Mouse (Mus musculus) T-helper 17 cell (primary cell): ENCODE measurements at regions not wholly inside any gene's neighbourhood (a gene's known extent, or its start where the extent isn't known, plus 50 kb on each side); places are given as distances from the start of the nearest gene placed in this dataset.

Experiments
- in situ Hi-C, 2 experiments: fragments of 300-600 bp; cut with MboI, MseI; formaldehyde crosslinking; loops; 1 replicate in 1 of 2; 2 replicates in 1 of 2; pipeline ENCODE4 v1.15.1; 2025; ENCODE audit warnings: high pct_unique_total_duplicates in 2 of 2

DNA sequence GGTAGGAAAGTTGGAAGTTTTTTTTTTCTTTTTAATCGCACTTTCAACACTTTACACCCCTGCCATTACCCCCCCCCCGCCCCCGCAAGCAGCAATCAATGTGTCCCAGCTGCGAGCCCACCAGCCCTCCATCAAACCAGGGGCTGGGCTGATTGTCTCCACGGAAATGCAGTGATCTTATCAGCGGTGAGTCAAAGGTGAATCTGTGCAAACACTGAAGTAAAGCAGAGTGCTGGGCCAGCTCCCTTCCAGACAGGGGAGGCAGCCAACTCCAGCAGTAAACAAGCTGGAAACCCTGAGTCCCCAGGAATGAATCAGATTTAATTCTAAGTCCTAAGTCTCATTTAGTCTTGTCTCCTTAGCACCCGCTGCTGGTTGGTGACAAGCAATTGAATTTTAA, 234.3 kb upstream of the Gpc5 start:
- in situ Hi-C loops, result loop anchor here in 1 of 2 experiments (25.0 kb wide), 1 partner anchor 530 kb away; no protein-coding TSS in a partner anchor

DNA sequence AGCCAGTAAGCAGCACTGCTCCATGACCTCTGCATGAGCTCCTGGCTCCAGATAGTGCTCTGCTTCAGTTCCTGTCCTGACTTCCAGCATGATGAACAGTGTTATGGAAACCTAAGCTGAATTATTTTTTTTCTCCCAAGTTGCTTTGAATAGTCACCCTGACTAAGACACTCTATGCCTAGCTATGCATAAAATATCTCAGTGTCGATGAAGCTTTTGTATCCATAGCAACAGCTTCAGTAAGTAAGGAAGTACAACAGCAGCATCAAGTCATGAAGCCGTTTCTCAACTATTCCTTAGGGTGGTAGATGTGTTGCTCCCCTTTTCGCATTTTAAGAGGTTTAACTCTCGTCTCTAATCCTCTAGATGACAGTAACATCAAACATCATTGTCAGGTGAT, 228.4 kb upstream of the Gpc5 start:
- in situ Hi-C loops, result loop anchor here in 1 of 2 experiments (25.0 kb wide), 1 partner anchor 524 kb away; no protein-coding TSS in a partner anchor

DNA sequence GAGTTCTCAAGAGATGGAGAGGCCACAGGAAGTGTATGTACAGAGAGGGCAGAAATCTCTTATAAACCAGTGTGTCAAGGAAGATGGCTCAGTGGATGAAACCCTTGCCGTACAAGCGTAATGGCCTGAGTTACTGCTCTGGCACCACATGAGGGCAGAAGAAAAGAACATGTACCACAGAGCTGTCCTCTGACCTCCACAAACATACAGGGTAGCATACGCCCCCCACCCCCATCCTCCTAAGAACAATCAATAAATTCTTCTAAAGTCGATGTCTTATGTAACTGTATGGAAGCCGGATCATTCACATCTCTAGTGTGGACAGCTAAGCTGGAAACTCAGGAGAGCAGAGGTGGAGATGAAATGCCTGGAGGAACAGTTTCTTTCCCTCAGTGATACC, 227.9 kb upstream of the Gpc5 start:
- in situ Hi-C loops, result loop anchor here in 1 of 2 experiments (25.0 kb wide), 1 partner anchor 523 kb away; no protein-coding TSS in a partner anchor

DNA sequence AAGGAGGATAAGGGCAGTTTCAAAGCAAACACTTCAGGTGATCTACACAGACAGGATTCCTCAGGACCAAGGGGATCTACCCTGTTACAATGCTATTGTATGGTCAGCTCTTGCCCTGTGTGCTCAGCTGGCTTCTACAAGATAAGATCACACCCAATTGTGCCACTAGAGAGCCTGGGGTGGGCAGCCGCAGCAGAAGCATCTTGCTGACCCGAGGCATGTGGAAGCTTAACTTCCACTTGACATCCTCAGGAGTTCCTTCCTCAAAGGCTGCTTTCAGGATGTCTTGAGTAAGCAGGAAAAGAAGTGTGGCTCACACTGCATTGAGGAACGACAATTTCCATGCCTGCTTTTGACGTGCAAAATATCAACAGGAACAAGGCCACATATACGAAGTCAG, 222.8 kb upstream of the Gpc5 start:
- in situ Hi-C loops, result loop anchor here in 1 of 2 experiments (25.0 kb wide), 1 partner anchor 518 kb away; no protein-coding TSS in a partner anchor

DNA sequence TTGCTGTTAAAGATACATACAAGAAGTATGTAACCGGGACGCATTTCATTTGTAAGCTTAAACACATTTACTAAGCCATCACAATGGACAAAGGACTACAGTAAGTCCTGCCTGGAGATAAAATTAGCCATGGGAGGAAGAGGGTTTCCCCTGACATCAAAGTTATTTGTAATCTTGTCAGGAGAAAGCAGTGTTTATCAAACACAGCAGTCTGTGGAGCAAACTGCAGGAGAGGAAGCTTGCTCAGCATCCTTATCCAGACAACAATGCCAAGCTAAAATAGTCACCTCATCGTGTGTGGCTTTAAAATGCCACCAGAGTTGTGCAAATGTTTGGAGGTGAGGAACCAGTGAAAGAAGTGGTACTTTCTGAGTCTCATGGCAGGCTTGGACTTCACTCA, 216.9 kb upstream of the Gpc5 start:
- in situ Hi-C loops, result no loop called here

DNA sequence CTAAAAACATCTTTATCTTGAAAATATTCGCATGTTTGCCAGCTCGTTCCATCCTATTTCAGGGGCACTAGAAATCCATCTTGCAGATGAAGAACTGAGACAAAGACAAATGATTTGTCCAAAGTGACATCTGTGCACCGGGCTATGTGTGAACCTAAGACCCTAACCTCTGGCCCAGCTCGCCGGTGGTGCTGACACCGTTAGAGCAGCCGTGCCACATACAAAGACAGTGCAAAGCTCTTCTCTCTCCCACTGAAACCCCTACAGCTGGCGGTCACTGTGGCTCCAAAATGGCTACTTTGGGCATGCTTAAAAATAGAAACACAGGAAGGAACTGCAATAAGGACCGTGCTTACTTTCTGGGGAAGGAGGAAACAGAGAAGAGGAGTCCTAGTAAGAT, 215.6 kb upstream of the Gpc5 start:
- in situ Hi-C loops, result no loop called here

DNA sequence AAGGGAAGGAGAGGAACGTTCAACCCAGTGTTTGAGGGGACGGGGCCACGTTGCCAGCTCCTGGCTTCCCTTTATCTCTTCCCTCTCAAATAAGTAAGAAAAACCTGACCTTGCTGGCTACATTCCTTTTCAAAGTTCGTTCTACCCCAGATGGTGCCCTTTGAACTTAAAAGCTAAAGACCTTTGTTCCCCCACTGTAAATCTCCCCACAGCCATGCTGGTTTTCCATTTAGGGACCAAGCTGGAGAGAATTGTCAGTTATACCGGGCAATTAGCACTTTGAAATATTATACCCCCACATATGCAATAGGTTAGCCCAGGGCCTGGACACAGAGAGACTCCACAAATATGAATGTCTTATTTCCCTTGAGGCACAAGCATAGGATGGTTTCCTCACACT, 214.5 kb upstream of the Gpc5 start:
- in situ Hi-C loops, result no loop called here

DNA sequence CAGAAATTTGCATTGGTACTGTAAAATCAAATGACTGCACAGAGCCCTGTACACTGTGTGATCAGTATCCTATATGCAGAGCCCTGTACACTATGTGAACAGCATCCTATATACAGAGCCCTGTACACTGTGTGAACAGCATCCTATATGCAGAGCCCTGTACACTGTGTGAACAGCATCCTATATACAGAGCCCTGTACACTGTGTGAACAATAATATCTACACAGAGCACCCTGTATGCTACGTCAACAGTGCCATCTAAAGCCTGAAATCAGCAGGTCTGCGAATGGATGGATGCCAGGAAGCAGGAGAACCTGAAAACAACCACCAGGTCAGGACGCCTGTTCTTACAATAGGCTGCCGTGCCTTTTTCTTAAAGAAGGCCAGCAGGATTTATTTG, 211.7 kb upstream of the Gpc5 start:
- in situ Hi-C loops, result no loop called here

DNA sequence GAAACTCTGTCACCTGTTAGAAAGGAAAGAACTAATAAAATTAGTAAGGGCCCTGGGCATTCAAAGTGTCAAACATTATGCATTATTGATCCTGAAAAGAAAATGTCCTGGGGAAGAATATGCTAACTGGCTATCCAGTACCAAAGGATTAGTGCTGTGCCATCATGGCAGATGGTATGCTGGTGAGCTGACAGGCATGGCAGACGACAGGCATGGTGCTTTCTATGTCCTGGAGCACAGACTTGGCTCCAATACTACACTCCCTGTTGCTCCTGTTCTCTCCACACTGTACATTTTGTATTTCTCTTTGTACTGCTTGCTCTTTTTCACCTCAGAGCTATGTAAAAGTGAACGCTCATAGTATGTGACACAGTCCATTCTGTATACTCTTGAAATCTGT, 187.9 kb upstream of the Gpc5 start:
- in situ Hi-C loops, result no loop called here

DNA sequence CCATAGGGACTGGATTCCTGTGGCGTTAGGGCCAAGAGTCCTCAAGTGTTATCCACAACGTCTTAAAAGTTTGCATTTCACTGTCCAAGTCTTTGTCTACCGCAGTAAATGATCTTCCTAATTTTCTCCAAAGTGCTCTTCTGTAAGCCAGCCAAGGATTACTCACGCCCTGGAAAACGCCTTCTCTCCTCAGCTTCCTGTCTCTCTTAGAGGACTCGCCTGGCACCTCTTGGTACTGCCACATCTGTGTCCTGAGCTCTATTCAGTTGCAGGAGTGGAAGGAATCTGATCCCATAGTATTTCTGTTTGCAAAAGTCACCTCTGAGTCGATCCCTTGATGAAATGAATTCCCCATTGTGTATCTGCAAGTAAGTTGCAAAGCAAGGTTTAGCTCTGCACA, 179.7 kb upstream of the Gpc5 start:
- in situ Hi-C loops, result no loop called here

DNA sequence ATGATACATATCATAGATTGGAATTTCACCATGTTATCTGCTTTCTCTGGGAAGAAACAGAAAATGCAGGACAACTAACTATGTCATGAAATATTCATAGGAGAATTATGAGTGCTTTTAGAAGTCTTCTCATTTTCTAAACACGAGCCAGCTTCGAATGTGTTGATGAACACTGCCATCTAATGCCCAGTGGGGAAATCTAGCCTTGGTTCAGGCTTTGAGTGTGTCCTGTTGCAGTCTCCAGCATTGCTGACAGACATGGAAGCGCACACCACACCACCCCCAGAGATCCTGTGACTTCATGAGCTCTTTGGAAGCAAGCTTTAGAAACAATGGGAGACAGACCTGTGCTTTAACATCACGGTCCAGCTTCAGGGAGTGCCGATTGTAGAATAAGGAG, 178.8 kb upstream of the Gpc5 start:
- in situ Hi-C loops, result no loop called here

DNA sequence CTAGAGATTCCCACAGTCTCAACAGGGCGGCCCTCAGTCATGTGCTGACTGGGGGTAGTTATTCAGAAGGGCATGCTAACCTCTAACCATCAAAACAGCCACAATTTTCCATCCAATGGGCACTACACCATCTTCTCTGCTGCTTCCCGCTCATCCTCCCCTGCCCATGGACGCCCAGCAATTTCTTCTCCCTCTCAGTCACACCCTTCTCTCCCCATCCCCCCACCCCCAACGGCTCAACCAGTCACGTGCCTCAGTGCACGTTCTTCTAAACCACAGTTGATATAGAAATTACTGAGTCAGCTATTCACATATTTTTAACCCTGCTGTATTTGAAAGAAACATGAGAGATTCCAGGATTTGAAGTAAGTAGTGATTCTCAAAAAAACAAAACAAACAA, 146.3 kb upstream of the Gpc5 start:
- in situ Hi-C loops, result no loop called here

DNA sequence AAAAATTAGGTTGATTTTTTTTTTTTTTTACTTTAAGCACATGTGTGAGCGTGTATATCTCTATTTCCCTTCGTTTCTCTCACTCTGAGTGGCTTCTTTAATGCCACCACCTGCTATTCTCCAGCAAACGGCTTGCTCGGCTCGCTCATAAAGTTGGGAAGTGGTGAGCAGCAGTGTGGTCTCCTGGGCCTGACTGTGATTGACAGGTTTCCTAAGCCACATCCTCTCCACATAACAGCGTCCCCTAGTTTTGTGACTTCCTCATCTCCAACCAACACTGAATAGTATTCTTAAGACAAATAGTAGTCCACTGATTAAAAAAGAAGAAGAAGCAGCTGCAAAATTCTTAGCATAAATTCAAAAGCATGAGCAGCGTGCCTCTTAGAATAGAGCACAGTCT, 145.7 kb upstream of the Gpc5 start:
- in situ Hi-C loops, result no loop called here

DNA sequence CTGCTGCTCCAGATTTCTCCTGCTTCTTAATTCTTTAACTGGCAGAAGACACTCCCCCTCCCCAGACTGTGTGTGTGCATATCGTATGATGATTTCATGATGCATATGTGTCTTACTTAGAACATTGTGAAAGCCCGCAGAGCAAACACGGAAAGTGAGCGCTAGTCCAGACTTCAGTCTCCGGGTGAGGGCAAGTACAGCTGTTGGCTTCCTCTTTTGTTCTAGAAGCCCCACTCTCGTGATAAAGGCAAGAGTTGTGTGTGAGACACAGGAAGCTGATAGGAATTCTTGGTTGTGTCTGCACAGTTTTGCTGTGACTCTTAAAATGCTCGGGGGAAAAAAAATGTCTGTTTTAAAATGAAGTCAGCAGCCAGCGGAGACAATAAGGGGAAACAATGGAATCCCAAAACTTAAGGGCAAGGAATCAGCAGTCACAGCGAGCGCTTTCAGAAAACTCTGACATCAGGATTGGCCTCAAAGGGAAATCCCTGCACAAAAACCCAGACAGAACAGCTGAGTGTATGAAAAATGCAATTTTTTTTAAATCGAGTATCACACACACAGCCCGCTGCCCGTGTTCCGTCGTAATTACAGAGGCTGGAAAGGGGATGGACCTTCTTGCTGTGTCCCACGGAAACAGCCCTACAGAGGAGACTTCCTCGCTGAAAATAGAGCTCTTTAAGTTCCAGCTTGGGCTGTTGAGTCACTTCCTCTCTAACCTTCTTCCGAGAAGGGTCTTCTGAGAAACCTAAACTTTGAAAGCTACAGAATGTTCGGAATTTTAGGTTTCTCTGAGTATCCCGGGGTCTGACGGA, 143.5 kb upstream of the Gpc5 start:
- in situ Hi-C loops, result no loop called here

DNA sequence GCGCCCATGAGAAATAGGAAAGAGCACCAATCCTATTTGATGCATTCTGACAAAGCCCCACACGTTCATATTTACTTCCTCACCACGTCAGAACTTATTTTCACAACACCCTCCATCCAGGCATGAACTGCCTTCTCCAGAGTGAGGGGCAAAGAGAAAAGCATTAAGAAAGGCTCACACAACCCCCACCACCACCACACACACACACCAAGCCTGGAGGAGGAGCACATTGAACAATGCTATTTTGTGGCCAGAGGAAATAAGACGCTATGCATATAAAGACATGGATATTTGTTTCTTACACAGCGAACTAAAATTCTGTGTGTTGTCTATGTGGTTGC, 142.9 kb upstream of the Gpc5 start:
- in situ Hi-C loops, result no loop called here

DNA sequence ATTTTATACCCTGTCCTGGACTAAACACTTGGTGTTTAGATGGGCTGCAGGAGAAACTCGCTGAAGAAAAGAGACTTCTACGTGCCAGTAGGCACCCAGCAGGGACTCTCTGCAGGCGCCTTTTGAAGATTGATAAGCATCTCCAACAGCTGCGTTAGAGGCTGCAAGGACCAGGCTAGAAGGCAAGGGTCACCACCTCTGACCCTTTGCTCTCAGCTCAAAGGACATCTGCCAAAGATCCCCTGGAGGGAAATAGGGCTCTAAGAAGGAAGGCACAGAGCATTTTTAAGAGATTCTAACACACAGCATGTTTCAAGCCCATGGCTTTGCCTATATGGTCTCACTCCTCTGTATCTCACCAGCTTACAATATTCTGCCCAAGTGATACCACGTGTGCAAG, 139.7 kb upstream of the Gpc5 start:
- in situ Hi-C loops, result no loop called here

DNA sequence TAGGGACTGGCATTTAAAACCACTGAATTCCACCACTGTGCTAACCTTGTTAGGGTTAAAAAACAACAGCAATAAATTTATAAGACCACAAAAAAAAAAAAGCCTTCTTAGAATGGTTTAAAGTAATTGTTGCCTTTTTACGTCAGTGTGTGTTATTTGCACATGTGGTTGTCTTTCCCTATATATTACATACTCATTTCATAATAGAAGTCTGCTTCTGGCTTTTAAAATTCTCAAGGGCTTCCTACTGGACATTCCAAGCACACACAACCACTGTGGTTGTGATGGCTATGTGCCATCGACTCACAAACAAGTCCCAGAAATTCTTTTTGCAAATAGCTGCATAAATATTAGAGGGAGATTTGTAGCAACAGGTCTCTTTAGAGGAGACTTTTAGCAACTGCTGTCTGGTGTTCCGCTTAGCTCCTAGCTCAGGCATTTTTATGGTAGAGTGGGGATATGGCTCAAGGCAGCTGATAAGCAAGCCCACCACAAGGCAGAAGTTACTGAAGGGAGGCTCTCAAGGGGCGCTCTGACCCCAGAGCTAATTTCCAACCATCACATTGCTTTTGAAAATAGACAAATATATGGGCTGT, 138.8 kb upstream of the Gpc5 start:
- in situ Hi-C loops, result no loop called here

DNA sequence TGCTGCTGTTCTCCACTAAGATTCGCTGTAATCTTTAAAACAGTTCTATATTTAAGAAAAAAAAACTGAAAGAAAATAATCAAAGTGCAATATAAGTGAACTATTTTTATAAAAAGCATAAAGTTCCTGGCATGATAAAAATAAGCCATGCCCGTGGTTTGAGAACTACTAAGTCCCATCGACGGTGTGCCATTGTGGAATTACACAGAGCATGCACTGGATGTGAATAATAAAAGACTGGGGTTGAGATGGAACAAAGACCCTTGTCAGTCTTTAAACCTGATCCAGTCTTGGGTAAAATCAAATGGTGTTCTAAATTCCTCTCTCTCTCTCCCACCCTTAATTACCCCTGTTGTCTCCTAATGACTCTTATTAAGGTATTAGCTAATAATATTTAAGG, 137.7 kb upstream of the Gpc5 start:
- in situ Hi-C loops, result no loop called here

DNA sequence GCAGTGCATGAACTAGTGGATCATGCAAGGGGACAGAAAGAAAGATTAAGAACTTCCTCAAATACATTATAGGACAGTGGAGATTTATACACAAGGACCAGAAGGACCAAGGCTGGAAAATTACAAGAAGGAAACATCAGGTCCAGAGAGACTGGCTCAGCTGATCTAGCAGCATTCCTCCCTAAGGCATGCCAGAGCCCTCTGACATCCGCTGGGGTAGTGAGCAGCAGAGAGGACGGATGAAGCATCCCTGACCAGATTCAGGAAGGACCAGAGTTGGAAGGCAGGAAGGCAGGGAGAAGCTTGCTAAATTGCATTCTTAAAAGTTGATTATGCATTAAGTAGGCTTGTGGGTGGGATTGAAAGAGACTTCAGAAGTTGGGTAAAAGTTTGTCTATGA, 136.4 kb upstream of the Gpc5 start:
- in situ Hi-C loops, result no loop called here

DNA sequence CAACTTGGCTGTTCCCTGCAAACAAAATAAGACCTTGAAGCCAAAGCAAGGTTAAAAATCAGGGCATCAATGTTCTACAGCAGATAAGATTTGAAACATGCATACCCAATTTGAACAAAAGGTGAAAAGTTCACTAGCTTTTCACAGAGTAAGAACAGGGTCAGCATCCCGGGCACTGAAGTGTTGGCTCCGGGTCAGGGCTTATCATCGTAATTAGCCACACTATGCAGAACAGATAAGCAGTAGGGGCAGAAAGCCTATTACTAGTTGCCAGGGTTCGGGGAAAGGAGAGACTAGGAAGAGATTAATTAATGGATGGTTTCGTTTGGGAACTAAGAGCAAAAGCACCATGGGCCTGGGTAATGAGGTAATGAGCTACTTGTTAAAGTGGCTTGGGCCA, 131.7 kb upstream of the Gpc5 start:
- in situ Hi-C loops, result no loop called here

DNA sequence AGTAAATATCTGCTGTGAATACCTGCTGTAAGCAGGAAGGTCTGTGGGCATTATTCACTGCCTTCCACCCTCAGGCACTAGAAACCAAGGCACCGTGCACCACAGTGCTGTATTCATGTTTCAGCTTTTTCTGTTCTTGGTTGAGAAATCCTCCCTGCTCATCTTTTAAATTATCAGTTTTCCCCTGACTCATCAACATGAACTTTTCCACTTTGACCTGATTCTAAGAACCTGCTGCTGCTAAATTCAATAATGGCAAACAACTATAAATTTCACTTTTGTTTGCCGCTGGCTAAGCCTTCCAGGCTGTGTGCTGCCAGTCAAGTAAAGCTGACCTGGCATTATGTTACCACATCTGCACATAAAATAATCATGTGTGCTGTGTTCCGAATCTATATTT, 126.1 kb upstream of the Gpc5 start:
- in situ Hi-C loops, result no loop called here

DNA sequence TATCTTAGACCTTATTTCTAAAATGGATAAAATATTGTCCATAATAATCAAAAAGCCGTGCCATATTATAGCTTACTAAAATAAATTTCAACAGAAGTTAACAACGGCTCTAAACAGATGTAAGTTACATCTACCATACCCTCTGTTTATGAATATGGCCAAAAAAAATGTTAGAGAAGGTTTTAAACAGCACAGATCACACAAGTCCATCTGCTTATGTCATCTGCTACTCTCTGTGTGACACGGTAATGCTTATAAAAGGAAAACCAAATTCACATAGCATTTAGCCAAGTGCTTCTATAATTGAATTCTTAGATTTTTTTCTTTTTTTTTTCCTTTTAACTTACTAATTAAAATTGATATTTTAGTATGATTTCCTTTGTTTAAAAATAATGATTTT, 123.0 kb upstream of the Gpc5 start:
- in situ Hi-C loops, result no loop called here

DNA sequence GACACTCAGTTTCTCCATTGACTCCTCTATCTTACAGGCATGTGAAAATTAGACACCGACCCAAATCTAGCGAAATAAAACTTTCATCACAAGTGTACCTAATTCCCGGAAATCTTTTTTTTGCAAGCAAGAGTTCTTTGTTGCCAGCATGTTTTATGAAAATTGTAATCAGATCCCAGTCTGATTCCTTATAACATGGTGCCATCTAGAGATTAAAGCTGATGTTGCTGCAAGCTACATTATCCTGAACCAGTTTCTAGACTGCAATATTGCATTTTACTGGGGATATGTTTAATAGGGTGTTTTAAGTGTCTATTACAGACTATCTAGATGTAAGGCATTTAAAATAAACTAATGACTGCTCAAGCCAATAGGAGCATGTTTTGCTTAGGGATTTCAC, 110.9 kb upstream of the Gpc5 start:
- in situ Hi-C loops, result loop anchor here in 1 of 2 experiments (25.0 kb wide), 1 partner anchor 1856 kb away; no protein-coding TSS in a partner anchor
